Mouse (Mus musculus) 3134 (cell line): ENCODE measurements around the gene Gimap7.
"Not testable (repeated sequence)": the region's sequence is repeated elsewhere in the genome, so short reads cannot be mapped to it uniquely, and the experiment has no call there.

ENCODE experiments used
- DNase-seq: peaks from one replicate; pipeline ENCODE4 v3.0.0-alpha.2; 2011; ENCODE audit warnings: low spot score; ENCODE audit not compliant: insufficient read length; ENCODE audit errors: extremely low read depth

The Gimap7 gene

DNA sequence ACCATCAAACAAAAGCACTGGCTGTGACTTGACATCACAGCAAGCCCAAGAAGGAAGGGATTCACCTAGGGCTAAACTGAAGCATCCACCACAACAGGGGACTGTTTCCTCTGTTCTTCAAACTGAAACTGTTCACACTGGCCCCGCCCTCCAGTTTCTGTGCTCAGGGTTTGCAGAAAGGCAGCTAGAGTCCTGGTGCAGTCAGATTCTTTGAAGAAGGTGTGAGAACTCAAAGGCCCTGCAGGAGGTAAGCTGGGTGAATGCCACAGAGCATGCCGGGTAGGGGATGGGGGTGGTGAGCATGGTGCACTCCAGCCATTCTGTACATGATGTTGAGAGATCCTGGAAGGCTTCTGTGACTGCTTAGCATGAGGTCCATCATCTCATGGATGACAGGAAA lies at the start of gene Gimap7, which contains the start of gene Gm28053:
Gimap7 (plus strand) TSS at position 167 of the 400 bp plus-strand sequence.
Gm28053 (plus strand) TSS at position 153 of the 400 bp plus-strand sequence.
- no peak for DNase-seq

- no peak for DNase-seq
Measured at GRCm38 (mm10) chr6:48669446-48669969, 48.9 kb upstream of the Gimap7 start.

DNA sequence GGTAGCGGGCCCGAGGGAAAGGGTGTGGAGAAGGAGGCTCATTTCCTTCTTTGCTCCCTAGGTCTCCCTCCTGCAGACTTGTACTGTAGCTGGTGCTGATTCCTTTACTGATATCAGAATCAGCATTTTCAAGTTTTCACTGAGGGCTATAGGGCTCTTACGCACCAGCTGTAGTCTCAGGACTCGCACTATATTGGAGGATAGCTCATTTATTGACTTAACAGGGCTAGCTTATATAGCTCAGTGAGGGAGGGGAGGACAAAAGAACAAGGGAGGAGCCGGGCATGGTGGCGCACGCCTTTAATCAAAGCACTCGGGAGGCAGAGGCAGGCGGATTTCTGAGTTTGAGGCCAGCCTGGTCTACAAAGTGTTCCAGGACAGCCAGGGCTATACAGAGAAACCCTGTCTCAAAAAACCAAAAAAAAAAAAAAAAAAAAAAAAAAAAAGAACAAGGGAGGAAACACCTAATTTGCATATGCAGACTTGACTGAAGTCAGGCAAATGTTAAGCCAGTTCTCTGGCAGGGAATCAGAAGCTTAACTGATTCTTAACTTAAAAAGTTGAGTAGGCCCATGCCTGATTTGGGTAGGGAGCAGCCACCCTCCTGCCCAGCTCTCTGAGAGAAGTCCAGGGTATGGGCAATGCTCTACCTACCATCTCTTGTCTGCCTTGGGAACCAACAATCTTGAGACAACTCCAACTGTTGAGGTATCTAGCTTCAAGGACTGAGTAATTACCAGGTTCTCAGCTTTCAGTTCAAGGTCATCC lies 43.9 kb upstream of the Gimap7 start:
- DNase-seq, result no peak

DNA sequence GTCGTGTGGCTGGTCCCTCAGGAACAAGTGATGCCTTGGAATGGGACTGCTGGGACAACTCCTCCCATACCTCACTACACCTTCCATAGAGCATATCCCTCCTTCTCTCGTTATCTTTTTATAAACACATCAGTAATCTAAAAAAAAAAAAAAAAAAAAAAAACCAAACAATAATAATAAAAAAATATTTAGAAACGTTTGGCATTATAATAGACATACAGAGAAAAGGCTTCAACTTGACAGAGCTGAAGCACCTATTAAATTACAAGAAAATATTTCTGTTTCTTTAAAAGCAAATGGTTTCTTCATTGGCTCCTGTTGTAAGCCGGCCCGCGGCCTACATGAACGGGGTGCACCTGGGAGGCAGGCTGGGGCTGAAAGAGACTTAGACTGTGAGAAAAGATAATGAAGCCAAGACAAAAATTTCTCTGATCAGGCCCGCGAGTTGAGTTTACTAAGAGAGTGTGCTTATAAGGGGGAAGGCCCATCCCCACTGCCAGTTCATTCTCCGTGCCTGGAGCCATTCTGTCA lies 43.0 kb upstream of the Gimap7 start:
- no peak for DNase-seq

GRCm38 (mm10) chr6:48675931-48676859 lies 42.2 kb upstream of the Gimap7 start, which contains the start of gene Gimap9:
TSS of gene Gimap9 (plus strand) at chr6:48676129.
- DNase-seq, result peak; percentile 69

- DNase-seq, result no peak
Measured at GRCm38 (mm10) chr6:48676860-48677415, 41.5 kb upstream of the Gimap7 start.

DNA sequence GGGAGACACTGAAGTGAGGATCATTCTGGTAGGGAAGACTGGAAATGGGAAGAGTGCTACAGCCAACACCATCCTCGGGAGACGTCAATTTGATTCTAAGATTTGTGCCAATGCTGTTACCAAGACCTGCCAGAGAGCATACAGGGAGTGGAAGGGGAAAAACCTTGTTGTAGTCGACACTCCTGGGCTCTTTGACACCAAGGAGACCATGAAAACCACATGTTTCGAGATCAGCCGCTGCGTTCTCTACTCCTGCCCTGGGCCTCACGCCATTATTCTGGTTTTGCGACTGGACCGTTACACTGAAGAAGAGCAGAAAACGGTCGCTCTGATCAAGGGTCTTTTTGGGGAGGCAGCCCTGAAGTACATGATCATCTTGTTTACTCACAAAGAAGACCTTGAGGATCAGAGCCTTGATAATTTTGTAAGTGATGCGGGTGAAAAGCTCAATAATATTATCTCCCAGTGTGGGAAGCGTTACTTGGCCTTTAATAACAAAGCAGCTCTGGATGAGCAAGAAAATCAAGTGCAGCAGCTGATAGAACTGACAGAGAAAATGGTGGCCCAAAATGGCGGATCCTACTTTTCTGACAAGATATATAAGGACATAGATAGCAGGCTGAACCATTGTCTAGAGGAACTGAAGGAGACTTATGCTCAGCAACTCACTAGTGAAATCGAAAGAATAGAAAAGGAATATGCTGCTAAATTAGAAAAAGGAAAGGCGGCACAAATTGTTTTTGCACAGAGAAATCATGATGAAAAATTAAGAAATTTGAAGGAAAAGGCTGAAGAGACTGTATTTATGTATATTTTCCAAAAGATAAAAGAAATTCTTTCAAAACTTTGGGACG lies 40.7 kb upstream of the Gimap7 start:
- no peak for DNase-seq

- no peak for DNase-seq
Measured at GRCm38 (mm10) chr6:48678391-48678790, 40.0 kb upstream of the Gimap7 start.

DNA sequence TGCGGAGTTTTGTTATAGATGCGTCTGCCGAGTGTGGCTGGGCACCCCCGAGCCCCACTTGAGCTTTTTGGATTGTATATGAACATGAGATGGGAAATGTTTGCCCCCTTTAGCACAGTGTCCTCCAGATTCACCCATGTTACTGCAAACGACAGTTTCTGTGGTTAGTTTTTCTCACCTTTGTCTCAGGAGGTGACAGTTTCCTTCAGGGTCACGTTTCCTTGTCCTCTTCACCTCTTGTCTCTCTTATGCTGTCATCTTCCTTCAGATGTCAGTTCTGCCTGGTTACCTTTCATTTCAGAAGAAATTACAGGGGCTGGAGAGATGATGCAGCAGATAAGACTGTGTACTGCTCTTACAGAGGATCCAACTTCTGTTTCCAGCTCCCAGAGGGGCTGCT lies 38.7 kb upstream of the Gimap7 start:
- no peak for DNase-seq

- no peak for DNase-seq
Measured at GRCm38 (mm10) chr6:48680421-48680820, 38.0 kb upstream of the Gimap7 start.

- DNase-seq, result no peak
Measured at GRCm38 (mm10) chr6:48681472-48682090, 36.8 kb upstream of the Gimap7 start.

DNA sequence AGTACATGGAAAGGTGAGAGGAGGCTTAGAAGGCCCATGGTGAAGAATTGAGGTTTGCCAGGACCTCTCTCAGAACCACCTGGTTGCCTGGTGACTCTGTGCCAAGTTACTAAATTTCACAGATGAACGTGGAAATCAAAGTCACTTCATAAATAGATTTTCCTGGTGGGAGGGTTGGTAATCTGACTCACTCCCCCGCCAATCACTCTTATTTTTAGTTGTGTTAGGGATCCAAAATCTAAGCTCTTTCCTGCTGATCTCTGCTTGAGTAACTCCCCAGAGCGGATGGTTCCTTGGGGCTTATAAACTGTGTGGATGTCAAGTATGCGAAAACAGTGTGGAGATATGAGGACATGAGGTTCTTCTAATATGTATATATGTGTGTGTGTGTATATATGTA lies 36.1 kb upstream of the Gimap7 start:
- DNase-seq, result no peak

- not testable (repeated sequence) for DNase-seq
Measured at GRCm38 (mm10) chr6:48683263-48683821, 35.1 kb upstream of the Gimap7 start.

GRCm38 (mm10) chr6:48684319-48684718 lies 34.1 kb upstream of the Gimap7 start, which contains the start of gene Gimap4:
TSS of gene Gimap4 (plus strand) at chr6:48684549.
- DNase-seq, result no peak

GRCm38 (mm10) chr6:48684806-48685205 lies 33.6 kb upstream of the Gimap7 start:
- DNase-seq, result no peak

DNA sequence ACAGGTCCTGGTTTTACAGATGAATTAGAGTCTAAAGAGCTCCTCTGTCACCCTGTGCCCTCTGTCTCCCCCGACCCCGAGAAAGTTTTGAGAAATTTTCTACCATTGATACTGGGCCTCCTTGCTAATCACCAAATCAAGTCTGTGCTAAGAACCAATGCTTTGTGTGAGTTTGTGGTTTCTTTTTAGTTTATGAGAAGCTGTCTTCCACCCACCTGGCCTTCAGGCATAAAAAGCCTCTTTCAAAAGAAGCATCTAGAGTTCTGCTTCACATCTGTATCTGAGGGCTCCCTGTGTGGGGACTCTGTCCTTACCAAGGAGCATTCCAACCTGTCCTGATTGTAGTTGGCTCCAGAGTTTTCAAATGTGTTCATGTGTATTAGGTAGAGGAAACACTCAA lies 33.2 kb upstream of the Gimap7 start:
- DNase-seq, result no peak

GRCm38 (mm10) chr6:48685694-48686665 lies 32.4 kb upstream of the Gimap7 start:
- DNase-seq, result no peak

DNA sequence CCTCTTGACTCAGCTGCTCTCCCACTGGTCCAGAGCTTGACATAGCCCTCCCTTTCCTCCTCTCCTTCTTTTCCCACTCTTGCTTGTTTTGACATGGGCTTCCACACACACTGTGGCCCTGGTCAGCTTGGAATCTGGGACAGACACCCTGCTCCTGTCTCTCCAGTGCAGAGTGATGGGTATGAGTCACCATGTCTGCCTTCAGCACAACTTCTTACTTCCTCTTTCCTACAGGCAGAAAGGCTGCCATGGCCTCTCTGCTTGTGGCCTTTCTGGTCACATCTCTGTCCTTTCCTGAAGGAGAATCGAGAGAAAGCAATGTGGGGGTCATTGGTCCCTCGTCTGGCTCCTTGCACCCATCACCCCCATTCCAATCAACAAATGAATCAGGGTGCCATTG lies 31.3 kb upstream of the Gimap7 start:
- DNase-seq, result no peak
